ENCODE assay signal across 9 mouse cellular contexts in the genomic region with DNA sequence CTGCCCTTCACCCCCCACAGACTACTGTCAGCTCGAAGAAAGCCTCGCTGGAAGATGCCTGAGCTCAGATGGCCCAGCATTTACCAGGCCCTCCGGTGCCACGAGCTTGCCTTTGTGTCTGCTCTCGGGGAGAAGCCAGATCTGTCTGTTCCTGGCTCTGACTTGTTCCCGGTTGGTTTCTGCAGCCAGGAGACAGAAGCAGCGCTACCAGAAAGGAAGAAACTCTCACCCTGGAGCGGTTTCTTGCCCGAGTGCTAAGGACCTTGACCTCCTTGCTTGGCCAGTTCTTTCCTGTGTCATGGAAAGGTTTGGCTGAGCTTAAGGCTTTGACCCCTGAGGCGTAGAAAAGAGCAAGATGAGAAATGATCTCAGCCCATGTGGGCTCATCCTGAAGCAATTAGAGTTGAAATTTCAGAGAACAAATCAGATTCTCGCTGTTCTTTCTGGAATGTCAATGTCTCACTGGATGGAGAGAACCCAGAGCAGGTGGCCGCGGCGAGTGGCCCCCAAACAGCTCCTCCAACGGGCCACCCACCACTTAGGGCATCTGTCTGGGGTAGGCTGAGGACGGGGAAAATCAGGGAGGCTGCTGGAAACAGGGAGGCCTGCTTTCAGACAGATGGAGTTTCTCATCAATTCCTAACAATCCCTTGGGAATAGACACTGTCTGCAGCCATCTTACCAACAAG. TPM values are rescaled to one million over a fixed set of nuclear protein-coding genes. Genes with fewer than 3 reads are reported as not detected.
A peak's percentile ranks its signal among the peaks of the same experiment; 100 is the strongest.
DNase-seq lines count a peak whose midpoint lies in the region; ATAC-seq and TF ChIP-seq lines count a peak whose summit lies in the region.
"Had no signal": no experiment of that assay in that cellular context is flagged by ENCODE, and none has a peak within 500 bp of the region (broad histone marks: within the 10 kb centered on the region; RNA-seq: fewer than 3 reads in every experiment).

No protein-coding gene starts in this region.

- no peaks in the 10 kb centered on the region for H3K27me3 ChIP-seq in hindbrain, embryonic 11.5 days (ENCODE audit: control insufficient read depth, insufficient read depth, low read length)
- no peaks in the 10 kb centered on the region for H3K27me3 ChIP-seq in hindbrain, embryonic 14.5 days (ENCODE audit: control insufficient read depth, insufficient read depth, low read length)
- H3K27me3 ChIP-seq in embryonic facial prominence, embryonic 10.5 days (replicated peaks; ENCODE audit: low read depth, poor library complexity, severe bottlenecking) = no peaks in the 10 kb centered on the region
- H3K27me3 ChIP-seq in hindbrain, postnatal 0 days (ENCODE audit: insufficient read depth, low read length) = no peaks in the 10 kb centered on the region
- H3K27me3 ChIP-seq in stomach, postnatal 0 days (ENCODE audit: control insufficient read depth, insufficient read depth, low read length) = no peaks in the 10 kb centered on the region
- H3K27me3 ChIP-seq in intestine, embryonic 16.5 days (replicated peaks; ENCODE audit: control insufficient read depth, insufficient read depth, low read length) = no peaks in the 10 kb centered on the region

- 0 out of 2 replicates have a peak, but pooled peaks have one; percentile 12 for ATAC-seq in hindbrain, embryonic 11.5 days (ENCODE audit: low FRiP score)
- no peak for ATAC-seq in hindbrain, embryonic 14.5 days (ENCODE audit: low FRiP score)
- peak; percentile 55 for ATAC-seq in hindbrain, postnatal 0 days
- ATAC-seq in stomach, postnatal 0 days (ENCODE audit: low FRiP score, low TSS enrichment) = no peak
- ATAC-seq in intestine, embryonic 16.5 days = no peak

- H3K4me3 ChIP-seq in hindbrain, embryonic 11.5 days (ENCODE audit: low read depth, low read length) = no peak overlapping the region
- no peak overlapping the region for H3K4me3 ChIP-seq in hindbrain, embryonic 14.5 days (replicated peaks; ENCODE audit: low read length)
- H3K4me3 ChIP-seq in embryonic facial prominence, embryonic 10.5 days = no peak overlapping the region
- H3K4me3 ChIP-seq in hindbrain, postnatal 0 days (ENCODE audit: low read length) = no peak overlapping the region
- H3K4me3 ChIP-seq in stomach, postnatal 0 days (ENCODE audit: low read depth, low read length) = no peak overlapping the region
- no peak overlapping the region for H3K4me3 ChIP-seq in intestine, embryonic 16.5 days (ENCODE audit: low read length)

- H3K27ac ChIP-seq in hindbrain, embryonic 11.5 days (ENCODE audit: low read depth, low read length) = no peak overlapping the region
- H3K27ac ChIP-seq in hindbrain, embryonic 14.5 days = no peak overlapping the region
- H3K27ac ChIP-seq in embryonic facial prominence, embryonic 10.5 days (replicated peaks) = peak overlapping the region; percentile 77
- H3K27ac ChIP-seq in hindbrain, postnatal 0 days = peak overlapping the region; percentile 58
- no peak overlapping the region for H3K27ac ChIP-seq in stomach, postnatal 0 days (replicated peaks)
- no peak overlapping the region for H3K27ac ChIP-seq in intestine, embryonic 16.5 days (ENCODE audit: low read length)

- no peaks in the 10 kb centered on the region for H3K9me3 ChIP-seq in hindbrain, embryonic 11.5 days (ENCODE audit: control insufficient read depth, low read length)
- H3K9me3 ChIP-seq in hindbrain, embryonic 14.5 days (ENCODE audit: control insufficient read depth, low read length) = no peaks in the 10 kb centered on the region
- no peaks in the 10 kb centered on the region for H3K9me3 ChIP-seq in embryonic facial prominence, embryonic 10.5 days
- H3K9me3 ChIP-seq in hindbrain, postnatal 0 days (ENCODE audit: low read length) = no peaks in the 10 kb centered on the region
- no peaks in the 10 kb centered on the region for H3K9me3 ChIP-seq in stomach, postnatal 0 days (ENCODE audit: control insufficient read depth, low read length)
- no peaks in the 10 kb centered on the region for H3K9me3 ChIP-seq in intestine, embryonic 16.5 days (ENCODE audit: control insufficient read depth, low read length)

- TF ChIP-seq CTCF in hindbrain, postnatal 0 days (IDR thresholded peaks at IDR 0.05; ENCODE audit: low read depth) = no peak
- no peak for TF ChIP-seq CTCF in stomach, postnatal 0 days (IDR thresholded peaks at IDR 0.05; ENCODE audit: low read depth)

- WGBS in hindbrain, embryonic 11.5 days = 66% methylated on average over 16 of the region's 16 CpGs
- 58% methylated on average over 16 of the region's 16 CpGs for WGBS in hindbrain, embryonic 14.5 days
- 57% methylated on average over 16 of the region's 16 CpGs for WGBS in embryonic facial prominence, embryonic 10.5 days
- 34% methylated on average over 16 of the region's 16 CpGs for WGBS in hindbrain, postnatal 0 days
- 56% methylated on average over 16 of the region's 16 CpGs for WGBS in stomach, postnatal 0 days
- 48% methylated on average over 16 of the region's 16 CpGs for WGBS in intestine, embryonic 16.5 days

- peak; percentile 27 for DNase-seq in hindbrain, embryonic 11.5 days (ENCODE audit: low spot score)
- no peak for DNase-seq in hindbrain, embryonic 14.5 days (ENCODE audit: low spot score)
- peak; percentile 40 for DNase-seq in embryonic facial prominence, embryonic 10.5 days (ENCODE audit: low spot score)
- DNase-seq in hindbrain, postnatal 0 days (ENCODE audit: low spot score) = peak; percentile 52
- peak; percentile 34 to 42 for DNase-seq in layer of hippocampus, postnatal 36 days
- no peak for DNase-seq in stomach, postnatal 0 days (ENCODE audit: low spot score)
- no peak for DNase-seq in cerebellum, adult 11 months
- DNase-seq: lung, postnatal 14 days had no signal

- H3K4me2 ChIP-seq in hindbrain, embryonic 11.5 days (replicated peaks; ENCODE audit: low read depth, low read length) = no peak overlapping the region
- H3K4me2 ChIP-seq in hindbrain, embryonic 14.5 days (replicated peaks) = no peak overlapping the region
- H3K4me2 ChIP-seq in hindbrain, postnatal 0 days (ENCODE audit: low read depth, low read length) = no peak overlapping the region
- H3K4me2 ChIP-seq in stomach, postnatal 0 days (replicated peaks; ENCODE audit: low read depth) = no peak overlapping the region
- H3K4me2 ChIP-seq in intestine, embryonic 16.5 days (ENCODE audit: low read depth, low read length) = no peak overlapping the region

- peaks cover 4% of the 10 kb centered on the region; the same call in 1 of the 2 replicates for H3K36me3 ChIP-seq in hindbrain, embryonic 11.5 days (ENCODE audit: control insufficient read depth, insufficient read depth, low read length)
- H3K36me3 ChIP-seq in hindbrain, embryonic 14.5 days (replicated peaks; ENCODE audit: control insufficient read depth, insufficient read depth) = peaks cover 28% of the 10 kb centered on the region
- H3K36me3 ChIP-seq in embryonic facial prominence, embryonic 10.5 days (replicated peaks) = peaks cover 34% of the 10 kb centered on the region
- 0 out of 2 replicates have a peak, but pooled peaks cover 14% of the 10 kb centered on the region for H3K36me3 ChIP-seq in hindbrain, postnatal 0 days (ENCODE audit: insufficient read depth, low read length)
- peaks cover 3% of the 10 kb centered on the region; the same call in 1 of the 2 replicates for H3K36me3 ChIP-seq in stomach, postnatal 0 days (ENCODE audit: control insufficient read depth, insufficient read depth, low read length)
- H3K36me3 ChIP-seq in intestine, embryonic 16.5 days (ENCODE audit: control insufficient read depth, insufficient read depth, low read length) = 0 out of 2 replicates have a peak, but pooled peaks cover 2% of the 10 kb centered on the region

- TF ChIP-seq EP300 in stomach, postnatal 0 days (optimal IDR thresholded peaks at IDR 0.05) = no peak

- no peaks in the 10 kb centered on the region for H3K4me1 ChIP-seq in hindbrain, embryonic 11.5 days (replicated peaks; ENCODE audit: control insufficient read depth, insufficient read depth, low read length)
- 0 out of 2 replicates have a peak, but pooled peaks cover 8% of the 10 kb centered on the region for H3K4me1 ChIP-seq in hindbrain, embryonic 14.5 days (replicated peaks; ENCODE audit: control insufficient read depth, insufficient read depth, low read length)
- H3K4me1 ChIP-seq in embryonic facial prominence, embryonic 10.5 days = peaks cover 20% of the 10 kb centered on the region
- no peaks in the 10 kb centered on the region for H3K4me1 ChIP-seq in hindbrain, postnatal 0 days (ENCODE audit: insufficient read depth, low read length)
- H3K4me1 ChIP-seq in stomach, postnatal 0 days (replicated peaks; ENCODE audit: control insufficient read depth, insufficient read depth) = no peaks in the 10 kb centered on the region
- no peaks in the 10 kb centered on the region for H3K4me1 ChIP-seq in intestine, embryonic 16.5 days (ENCODE audit: control insufficient read depth, insufficient read depth, low read length)

- H3K9ac ChIP-seq in hindbrain, embryonic 11.5 days (ENCODE audit: low read depth, low read length) = no peak overlapping the region
- H3K9ac ChIP-seq in hindbrain, embryonic 14.5 days = no peak overlapping the region
- H3K9ac ChIP-seq in hindbrain, postnatal 0 days (replicated peaks; ENCODE audit: low read length) = no peak overlapping the region
- H3K9ac ChIP-seq in stomach, postnatal 0 days (ENCODE audit: low read length) = no peak overlapping the region
- no peak overlapping the region for H3K9ac ChIP-seq in intestine, embryonic 16.5 days (ENCODE audit: low read depth, low read length)

RNA-seq across cellular contexts. Expression of a gene that starts 24.6 kb away (rescaled TPM):
- 118 and 126 TPM in 2 replicates for polyA plus RNA-seq in hindbrain, embryonic 11.5 days (2014; fragmentation: Nextera tagmentation; extraction: Ambion mirVana)
- 99.4 and 117 TPM in 2 replicates for polyA plus RNA-seq in hindbrain, embryonic 14.5 days (2014; fragmentation: Nextera tagmentation; extraction: Ambion mirVana)
- 125 and 140 TPM in 2 replicates for polyA plus RNA-seq in embryonic facial prominence, embryonic 10.5 days (2016; fragmentation: Nextera tagmentation; extraction: Ambion mirVana)
- total RNA-seq in hindbrain, postnatal 0 days (2014; rRNA removed) = 18.9 and 21.0 TPM in 2 replicates
- 59.4 and 60.8 TPM in 2 replicates for polyA plus RNA-seq in hindbrain, postnatal 0 days (2015; fragmentation: Nextera tagmentation; extraction: Ambion mirVana)
- total RNA-seq in layer of hippocampus, postnatal 36 days (2021) = 100 to 1,000 TPM; 397 to 414 TPM
- 11.7 and 13.4 TPM in 2 replicates for polyA plus RNA-seq in stomach, postnatal 0 days (2015; fragmentation: Nextera tagmentation; extraction: Ambion mirVana)
- polyA plus RNA-seq in intestine, embryonic 16.5 days (2015; fragmentation: Nextera tagmentation; extraction: Ambion mirVana) = 47.7 and 47.9 TPM in 2 replicates

Comparison
In these comparisons a context has a peak if more than half of its experiments do, and no peak if none do; other contexts are left out.
1. ATAC-seq: peak in hindbrain, embryonic 11.5 days (single experiment) and hindbrain, postnatal 0 days (single experiment); none in hindbrain, embryonic 14.5 days (single experiment), stomach, postnatal 0 days (single experiment) and intestine, embryonic 16.5 days (single experiment).
2. DNase-seq: peak in hindbrain, embryonic 11.5 days (single experiment), embryonic facial prominence, embryonic 10.5 days (single experiment), hindbrain, postnatal 0 days (single experiment) and layer of hippocampus, postnatal 36 days (2 of 2); none in hindbrain, embryonic 14.5 days (single experiment), stomach, postnatal 0 days (single experiment) and cerebellum, adult 11 months (single experiment).
3. H3K27ac ChIP-seq: peak in embryonic facial prominence, embryonic 10.5 days (single experiment) and hindbrain, postnatal 0 days (single experiment); none in hindbrain, embryonic 11.5 days (single experiment), hindbrain, embryonic 14.5 days (single experiment), stomach, postnatal 0 days (single experiment) and intestine, embryonic 16.5 days (single experiment).